Mouse (Mus musculus) cerebellum, adult 2 months (tissue): ENCODE data around the gene Nle1. TPM values are rescaled to one million over a fixed set of nuclear protein-coding genes. Genes with fewer than 3 reads are reported as not detected.
"Not testable (repeated sequence)": the region's sequence is repeated elsewhere in the genome, so short reads cannot be mapped to it uniquely, and the experiment has no call there.

Source experiments
- DNase-seq, 2 experiments: peaks; one replicate each; pipeline ENCODE4 v3.0.0; 2021
- H3K27ac ChIP-seq: fragments of 200-500 bp; 2 replicates; pipeline ENCODE4 v1.5.1; 2012; ENCODE audit warnings: low read length, control low read depth, inconsistent platforms; ENCODE audit not compliant: insufficient read depth
- H3K27me3 ChIP-seq: fragments of 200-500 bp; 2 replicates; pipeline ENCODE4 v1.6.1; 2012; ENCODE audit warnings: inconsistent platforms, mild to moderate bottlenecking, low read length, moderate library complexity; ENCODE audit not compliant: control insufficient read depth, insufficient read depth
- H3K4me1 ChIP-seq: fragments of 200-500 bp; 2 replicates; pipeline ENCODE4 v1.6.1; 2011; ENCODE audit warnings: low read length; ENCODE audit not compliant: control insufficient read depth, insufficient read depth
- H3K4me3 ChIP-seq: fragments of 200-500 bp; replicated peaks from 2 replicates; pipeline ENCODE3; 2011; ENCODE audit warnings: mild to moderate bottlenecking, low read depth, low read length, control low read depth; ENCODE audit not compliant: insufficient read depth
- CTCF ChIP-seq: fragments of 200-500 bp; IDR thresholded peaks from 2 replicates; pipeline ENCODE4 v1.5.1; 2011; ENCODE audit warnings: low read depth, mild to moderate bottlenecking, control low read depth, low read length, moderate library complexity, borderline replicate concordance; ENCODE audit not compliant: insufficient read depth
- POLR2A ChIP-seq: fragments of 200-500 bp; IDR thresholded peaks from 2 replicates; pipeline ENCODE4 v1.6.1; 2011; ENCODE audit warnings: low read length, control low read depth, borderline replicate concordance; ENCODE audit not compliant: insufficient read depth
- WGBS: fragments of 180-500 bp; shearing (Covaris S2); methylation state at CpG from one replicate; pipeline ENCODE4 v1.1.7; 2018; 5-methylcytosine and 5-hydroxymethylcytosine counted together
- polyA plus RNA-seq: library from polyadenylated mRNA; depleted of rRNA; stranded (reverse); fragments of >200 nt; gene quantifications from 2 replicates; pipeline ENCODE4 v1.2.3, GENCODE M21; 2012

Nle1 gene
- polyA plus RNA-seq, 1 experiment = 43.0 TPM

DNA sequence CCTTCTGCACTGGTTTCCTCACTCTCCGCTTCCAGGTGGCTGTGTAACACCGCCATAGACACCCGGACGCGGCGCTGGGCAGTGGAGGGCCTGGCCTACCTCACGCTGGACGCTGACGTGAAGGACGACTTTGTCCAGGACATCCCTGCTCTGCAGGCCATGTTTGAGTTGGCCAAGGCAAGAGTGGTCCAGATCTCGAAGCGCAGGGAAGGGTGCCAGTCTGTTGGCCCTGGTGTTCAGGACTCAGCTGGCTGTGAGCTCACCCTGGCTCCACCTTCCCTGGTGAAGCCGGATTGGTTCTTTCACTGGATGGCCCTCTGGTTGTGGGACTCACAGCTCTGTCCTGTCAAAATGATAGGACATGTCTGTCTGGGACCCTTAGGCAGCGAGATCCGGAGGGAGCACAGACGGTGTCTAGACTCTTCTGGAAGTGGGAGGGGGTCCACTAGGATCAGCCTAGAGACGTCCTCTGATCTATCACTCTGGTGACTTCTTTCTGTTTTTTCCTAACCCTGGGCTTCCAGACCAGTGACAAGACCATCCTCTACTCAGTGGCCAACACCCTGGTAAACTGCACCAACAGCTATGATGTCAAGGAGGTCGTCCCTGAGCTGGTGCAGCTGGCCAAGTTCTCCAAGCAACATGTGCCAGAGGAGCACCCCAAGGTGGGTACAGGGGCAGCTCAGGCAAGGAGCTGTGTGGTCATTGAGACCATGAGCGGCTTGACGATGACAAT is 20.9 kb upstream of the Nle1 start:
- H3K27ac ChIP-seq = no peak overlapping the region
- no peak for TF ChIP-seq CTCF
- no peak for DNase-seq
- 48% methylated on average over 20 of the region's 20 CpGs for WGBS
- no peak overlapping the region for H3K4me3 ChIP-seq
- peaks cover 5% of the 10 kb centered on the region for H3K4me1 ChIP-seq
- no peaks in the 10 kb centered on the region; the same call in 1 of the 2 replicates for H3K27me3 ChIP-seq

DNA sequence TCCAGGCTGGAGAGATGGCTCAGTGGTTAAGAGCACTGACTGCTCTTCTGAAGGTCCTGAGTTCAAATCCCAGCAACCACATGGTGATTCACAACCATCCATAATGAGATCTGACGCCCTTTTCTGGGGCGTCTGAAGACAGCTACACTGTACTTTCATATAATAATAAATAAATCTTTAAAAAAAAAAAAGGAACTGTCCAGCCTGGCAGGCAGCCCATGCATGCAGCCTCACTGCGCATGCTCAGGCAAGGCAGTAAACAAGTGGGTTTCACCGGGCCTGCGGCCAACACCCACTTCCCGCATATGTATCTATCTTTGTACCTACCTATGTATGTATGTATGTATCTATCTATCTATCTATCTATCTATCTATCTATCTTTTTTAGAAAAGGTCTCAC is 15.7 kb upstream of the Nle1 start:
- not testable (repeated sequence) for DNase-seq, H3K4me3 ChIP-seq, H3K4me1 ChIP-seq, H3K27me3 ChIP-seq, H3K27ac ChIP-seq
- 72% methylated on average over 6 of the region's 6 CpGs for WGBS

DNA sequence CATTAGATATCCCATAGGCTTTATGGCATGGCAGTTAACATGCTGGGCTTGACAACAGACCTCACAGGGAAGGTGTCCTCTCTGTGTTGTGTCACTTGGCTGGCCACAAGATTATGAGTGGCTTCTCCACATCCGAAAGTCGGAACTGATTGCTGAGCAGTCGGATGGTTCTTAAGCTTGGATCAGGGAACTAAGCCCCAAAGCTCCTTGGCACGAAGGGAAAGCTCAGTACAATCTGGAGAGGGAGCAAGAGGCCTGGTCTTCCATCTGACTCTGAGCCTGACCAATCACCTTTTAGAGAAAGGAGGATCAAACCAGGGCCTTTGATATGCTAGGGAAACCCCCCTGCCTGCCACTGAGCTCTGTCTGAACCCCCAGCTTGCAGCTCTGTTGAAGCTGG is 13.5 kb upstream of the Nle1 start:
- Histone ChIP-seq H3K27me3 (no peaks in the 10 kb centered on the region), H3K4me3 (no peak overlapping the region), H3K4me1 (no peaks in the 10 kb centered on the region), H3K27ac (no peak overlapping the region)
- no peak for DNase-seq
- 69% methylated on average over 4 of the region's 4 CpGs for WGBS
- no peak for TF ChIP-seq CTCF

DNA sequence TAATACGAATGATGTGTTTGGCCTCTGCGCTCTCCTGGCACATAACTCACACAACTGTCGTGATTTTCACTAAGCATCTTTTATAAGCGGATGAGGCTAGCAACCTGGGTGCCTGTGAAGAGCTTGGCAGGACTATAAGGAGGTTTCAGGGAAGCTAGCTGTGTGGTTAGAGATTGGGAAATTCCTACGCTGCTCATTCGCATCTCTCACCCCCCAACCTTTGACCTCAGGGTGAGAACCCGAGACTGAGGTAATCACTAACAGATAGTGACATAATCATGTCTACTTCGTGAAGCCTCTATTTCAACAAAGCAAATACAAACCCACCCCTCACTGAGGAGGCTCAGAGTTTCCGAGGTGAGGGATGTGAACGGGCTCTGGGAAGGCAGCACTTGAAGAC is 12.6 kb upstream of the Nle1 start:
- no peak for DNase-seq
- TF ChIP-seq CTCF = no peak
- no peak for TF ChIP-seq POLR2A
- WGBS = 69% methylated on average over 10 of the region's 10 CpGs
- Histone ChIP-seq H3K27me3 (no peaks in the 10 kb centered on the region), H3K27ac (no peak overlapping the region), H3K4me3 (no peak overlapping the region), H3K4me1 (no peaks in the 10 kb centered on the region)

DNA sequence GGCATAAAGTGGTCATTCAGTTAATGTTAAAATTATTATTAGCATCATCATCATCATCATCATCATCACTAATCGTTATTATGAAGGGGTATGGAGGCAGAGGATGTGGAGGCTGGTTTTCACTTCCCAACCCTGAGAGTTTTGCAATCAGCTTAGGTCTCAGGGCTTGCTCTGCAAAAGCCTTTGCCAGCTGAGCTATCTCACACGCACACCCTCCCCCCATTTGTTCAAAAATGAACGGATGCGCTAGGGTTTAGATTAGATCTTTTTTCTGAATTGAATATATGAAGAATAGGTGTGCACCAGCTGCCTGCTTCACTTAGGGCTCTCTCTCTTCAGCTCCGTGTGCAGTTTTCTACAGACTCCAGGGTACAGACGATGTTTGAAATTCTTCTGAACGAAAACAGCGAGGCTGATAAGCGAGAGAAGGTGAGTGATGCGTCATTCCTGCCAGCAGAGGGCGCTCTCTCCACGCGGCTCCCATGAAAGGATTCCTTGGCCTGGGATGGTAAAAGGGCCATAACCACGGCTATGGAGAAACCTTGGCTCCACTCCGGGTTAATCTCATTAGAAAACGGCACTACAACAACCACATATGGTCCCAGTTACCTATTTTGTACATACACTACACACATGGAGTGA is 6.6 kb upstream of the Nle1 start:
- no peak overlapping the region for H3K4me3 ChIP-seq
- no peak overlapping the region for H3K27ac ChIP-seq
- TF ChIP-seq CTCF (peak; percentile 96), POLR2A (no peak)
- WGBS = 8% methylated on average over 16 of the region's 16 CpGs
- no peaks in the 10 kb centered on the region for H3K27me3 ChIP-seq
- DNase-seq = peak; percentile 60 to 78
- H3K4me1 ChIP-seq = no peaks in the 10 kb centered on the region

DNA sequence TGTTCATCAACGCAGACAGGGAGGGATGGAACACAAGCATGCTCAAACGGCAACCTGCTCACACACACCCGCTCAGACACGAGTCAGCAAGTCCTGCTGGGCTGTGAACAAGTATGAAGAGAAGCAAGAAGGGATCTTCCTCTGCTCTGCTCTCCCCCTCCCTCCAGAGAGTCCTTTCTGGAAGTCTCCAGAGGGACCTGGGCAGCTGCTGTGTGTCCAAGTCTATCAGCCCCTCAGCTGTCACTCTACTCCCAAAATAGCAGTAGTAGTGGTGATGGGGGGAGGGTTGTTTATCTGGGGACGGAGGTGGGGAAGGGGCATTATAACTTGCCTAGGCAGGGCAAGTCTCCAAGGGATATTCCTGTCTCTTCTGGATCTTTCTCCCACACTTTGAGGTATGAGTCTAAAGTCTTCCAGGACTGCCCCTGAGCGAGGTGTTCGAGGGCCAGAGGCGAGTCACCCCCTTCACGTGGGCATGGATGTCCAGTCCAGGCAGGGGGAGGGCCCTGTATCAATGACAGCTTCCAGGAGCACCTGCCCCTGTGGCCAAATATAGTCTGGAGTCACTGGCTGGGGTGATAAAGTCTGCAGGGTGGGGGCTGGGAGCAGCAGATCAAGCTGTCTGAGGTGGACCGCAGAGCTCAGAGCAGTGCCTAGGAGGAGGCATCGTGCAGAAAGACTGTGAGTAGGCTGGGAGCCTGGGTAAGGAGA is 2.6 kb upstream of the Nle1 start:
- peaks cover 4% of the 10 kb centered on the region; the same call in 1 of the 2 replicates for H3K4me1 ChIP-seq
- TF ChIP-seq POLR2A (no peak), CTCF (no peak)
- DNase-seq = no peak

DNA sequence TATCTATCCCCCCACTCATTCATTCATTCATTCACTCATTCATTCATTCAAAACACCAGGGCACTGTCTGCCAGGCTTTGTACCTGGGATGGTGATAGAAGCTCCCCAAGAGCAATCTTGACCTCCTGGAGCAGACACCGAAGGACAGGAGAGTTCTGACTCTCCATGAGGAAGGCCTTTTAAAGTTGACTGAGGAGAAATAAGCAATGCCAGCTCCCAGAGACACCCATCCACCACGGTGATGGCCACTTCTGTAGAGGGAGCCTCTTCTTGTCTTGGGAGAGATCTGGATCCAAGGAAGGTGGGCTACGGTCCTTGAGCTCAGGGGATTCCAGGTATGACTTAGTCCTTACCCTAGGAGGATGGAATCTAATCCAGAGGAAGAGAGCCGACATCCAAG is 2.0 kb upstream of the Nle1 start, which contains the start of gene Unc45b:
TSS of gene Unc45b (plus strand) at position 301 of the 400 bp plus-strand sequence.
- H3K4me3 ChIP-seq = no peak within 1 kb of the TSS
- peaks cover 4% of the 10 kb centered on the region; the same call in 1 of the 2 replicates for H3K4me1 ChIP-seq
- no peak for TF ChIP-seq POLR2A
- no peak for TF ChIP-seq CTCF
- no peak within 1 kb of the TSS for H3K27ac ChIP-seq
- WGBS = 83% methylated on average over 4 of the region's 4 CpGs
- no peaks in the 10 kb centered on the region for H3K27me3 ChIP-seq
- no peak for DNase-seq

More for the DNA sequence above, 2.6 kb upstream of the Nle1 start:
- 70% methylated on average over 11 of the region's 11 CpGs for WGBS
- no peak overlapping the region for H3K27ac ChIP-seq
- no peaks in the 10 kb centered on the region for H3K27me3 ChIP-seq
- H3K4me3 ChIP-seq = no peak overlapping the region

DNA sequence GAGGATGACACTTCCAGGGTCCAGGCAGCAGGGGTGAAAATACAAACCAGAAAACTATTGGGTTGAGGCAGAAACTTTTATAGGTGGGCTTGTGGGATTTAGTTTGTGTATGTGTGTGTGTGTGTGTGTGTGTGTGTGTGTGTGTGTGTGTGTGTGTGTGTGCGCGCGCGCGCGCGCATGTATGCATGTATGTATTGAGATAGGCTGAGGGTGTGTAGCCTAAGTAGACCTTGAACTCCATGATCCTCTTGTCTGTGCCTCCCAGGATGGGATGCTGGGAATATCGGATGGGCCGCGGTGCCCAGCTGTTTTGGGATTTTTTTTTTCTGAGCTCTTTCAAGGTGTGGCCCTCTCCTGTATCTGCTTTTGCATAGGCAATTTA is 388 bp upstream of the Nle1 start:
- TF ChIP-seq POLR2A = no peak
- no peak for TF ChIP-seq CTCF
- H3K27ac ChIP-seq = no peak overlapping the region
- H3K4me3 ChIP-seq = no peak overlapping the region
- DNase-seq = no peak
- 56% methylated on average over 10 of the region's 10 CpGs for WGBS
- H3K4me1 ChIP-seq = peaks cover 4% of the 10 kb centered on the region; the same call in 1 of the 2 replicates
- no peaks in the 10 kb centered on the region for H3K27me3 ChIP-seq
